Mouse (Mus musculus): ENCODE measurements around the gene Sfxn1.

Gene Sfxn1

GRCm38 (mm10) chr13:54071606-54072331 is at the start of gene Sfxn1:
Sfxn1 (plus strand) TSS chr13:54071869.
- no peak for DNase-seq (ENCODE audit: extremely low spot score, low read depth, low spot score)

- no peak for DNase-seq (ENCODE audit: extremely low spot score, low read depth, low spot score)
Observed at GRCm38 (mm10) chr13:54023311-54023710, 48.4 kb upstream of the Sfxn1 start.

- DNase-seq (ENCODE audit: extremely low spot score, low read depth, low spot score) = no peak
Observed at GRCm38 (mm10) chr13:54027079-54027478, 44.6 kb upstream of the Sfxn1 start.

GRCm38 (mm10) chr13:54033653-54034052 is 38.0 kb upstream of the Sfxn1 start:
- no peak for DNase-seq (ENCODE audit: extremely low spot score, low read depth, low spot score)

- DNase-seq (ENCODE audit: extremely low spot score, low read depth, low spot score) = no peak
Observed at GRCm38 (mm10) chr13:54035541-54035940, 36.1 kb upstream of the Sfxn1 start.

- DNase-seq (ENCODE audit: extremely low spot score, low read depth, low spot score) = no peak
Observed at GRCm38 (mm10) chr13:54037936-54038335, 33.7 kb upstream of the Sfxn1 start.

- no peak for DNase-seq (ENCODE audit: extremely low spot score, low read depth, low spot score)
Observed at GRCm38 (mm10) chr13:54040256-54040655, 31.4 kb upstream of the Sfxn1 start.

GRCm38 (mm10) chr13:54048679-54049352 is 22.9 kb upstream of the Sfxn1 start:
- no peak for DNase-seq (ENCODE audit: extremely low spot score, low read depth, low spot score)

GRCm38 (mm10) chr13:54051641-54052040 is 20.0 kb upstream of the Sfxn1 start:
- DNase-seq (ENCODE audit: extremely low spot score, low read depth, low spot score) = no peak

- no peak for DNase-seq (ENCODE audit: extremely low spot score, low read depth, low spot score)
Observed at GRCm38 (mm10) chr13:54054962-54055361, 16.7 kb upstream of the Sfxn1 start.

- no peak for DNase-seq (ENCODE audit: extremely low spot score, low read depth, low spot score)
Observed at GRCm38 (mm10) chr13:54055448-54055861, 16.2 kb upstream of the Sfxn1 start, which contains the start of gene Drd1. Drd1 (minus strand) TSS chr13:54055705.

GRCm38 (mm10) chr13:54062068-54062467 is 9.6 kb upstream of the Sfxn1 start:
- DNase-seq (ENCODE audit: extremely low spot score, low read depth, low spot score) = no peak

- DNase-seq (ENCODE audit: extremely low spot score, low read depth, low spot score) = no peak
Observed at GRCm38 (mm10) chr13:54063292-54063691, 8.4 kb upstream of the Sfxn1 start.

- no peak for DNase-seq (ENCODE audit: extremely low spot score, low read depth, low spot score)
Observed at GRCm38 (mm10) chr13:54066081-54066746, 5.5 kb upstream of the Sfxn1 start.

- no peak for DNase-seq (ENCODE audit: extremely low spot score, low read depth, low spot score)
Observed at GRCm38 (mm10) chr13:54067617-54068166, 4.0 kb upstream of the Sfxn1 start.

- DNase-seq (ENCODE audit: extremely low spot score, low read depth, low spot score) = no peak
Observed at GRCm38 (mm10) chr13:54071011-54071410, 658 bp upstream of the Sfxn1 start.

- no peak for DNase-seq (ENCODE audit: extremely low spot score, low read depth, low spot score)
Observed at GRCm38 (mm10) chr13:54072526-54073057, 923 bp downstream of the Sfxn1 start.

- no peak for DNase-seq (ENCODE audit: extremely low spot score, low read depth, low spot score)
Observed at GRCm38 (mm10) chr13:54073066-54073465, 1.4 kb downstream of the Sfxn1 start.

- no peak for DNase-seq (ENCODE audit: extremely low spot score, low read depth, low spot score)
Observed at GRCm38 (mm10) chr13:54073491-54073890, 1.8 kb downstream of the Sfxn1 start.

GRCm38 (mm10) chr13:54075416-54075815 is 3.7 kb downstream of the Sfxn1 start:
- no peak for DNase-seq (ENCODE audit: extremely low spot score, low read depth, low spot score)

- DNase-seq (ENCODE audit: extremely low spot score, low read depth, low spot score) = no peak
Observed at GRCm38 (mm10) chr13:54076051-54076450, 4.4 kb downstream of the Sfxn1 start.

All from hindlimb bud, embryonic 11.5 days (tissue).